Mouse (Mus musculus) frontal cortex, postnatal 36 days (tissue): ENCODE measurements around the gene Npr1.

ENCODE experiments used
- DNase-seq, 2 experiments: peaks; one replicate each; pipeline ENCODE4 v3.0.0; 2022; ENCODE audit warnings: low spot score in 2 of 2

Gene Npr1

DNA sequence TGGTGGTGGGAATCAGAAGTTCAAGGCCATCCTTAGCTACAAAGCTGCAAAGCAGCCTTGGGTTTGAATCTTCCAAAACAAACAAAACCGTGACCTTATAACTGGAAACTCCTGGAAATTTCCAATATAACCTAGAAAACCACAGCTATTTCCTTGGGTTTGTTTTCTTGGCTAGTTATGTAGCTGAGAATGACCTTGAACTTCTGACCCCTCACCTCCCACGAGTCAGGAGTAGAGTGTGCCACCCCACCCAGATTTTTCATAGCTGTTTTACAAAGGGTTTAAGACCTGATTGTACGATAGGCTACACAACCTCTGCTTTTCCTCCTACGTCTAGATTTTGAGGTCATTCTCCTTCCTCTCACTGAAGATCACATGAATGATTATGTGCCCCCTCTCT, 28.5 kb downstream of the Npr1 start:
- DNase-seq, result no peak

- DNase-seq, result no peak
Measured at GRCm38 (mm10) chr3:90434073-90434730, 31.5 kb downstream of the Npr1 start.

DNA sequence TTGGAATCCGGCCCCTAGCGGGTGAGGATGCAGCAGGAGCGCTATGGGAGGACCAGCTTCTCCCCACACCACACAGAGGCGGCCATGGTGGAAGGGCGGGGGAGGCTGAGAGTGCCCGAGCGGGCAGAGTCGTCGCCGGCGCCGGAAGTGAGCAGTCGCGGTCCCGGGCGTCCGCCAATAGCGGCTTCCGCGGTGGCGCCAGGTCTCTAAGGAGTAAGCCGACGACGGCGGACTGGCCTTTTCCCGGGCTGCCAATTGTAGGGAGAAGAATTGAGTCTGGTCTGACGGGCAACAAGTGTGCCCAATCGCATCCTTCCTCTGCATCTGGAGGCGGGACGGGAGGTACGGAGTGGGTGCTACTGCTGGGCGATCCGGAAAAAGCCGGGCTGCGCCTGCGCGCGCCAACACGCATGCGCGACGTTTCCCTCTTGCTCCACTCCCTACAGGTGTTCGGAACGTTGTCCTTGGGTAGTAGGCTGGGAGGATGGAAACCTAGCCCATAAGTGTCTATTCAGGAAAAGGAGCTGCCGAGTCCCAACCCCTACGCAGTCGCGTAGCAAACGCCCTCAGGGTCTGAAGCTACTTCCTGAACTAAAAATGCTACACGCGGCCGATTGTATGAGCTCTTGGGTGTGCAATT, 32.2 kb downstream of the Npr1 start, which contains the start of gene Ints3:
Gene Ints3 (minus strand): TSS at position 242 of the 640 bp plus-strand sequence.
- peak; percentile 100 for DNase-seq

- peak; percentile 49 to 70 for DNase-seq
Measured at GRCm38 (mm10) chr3:90432811-90433219, 32.9 kb downstream of the Npr1 start.

DNA sequence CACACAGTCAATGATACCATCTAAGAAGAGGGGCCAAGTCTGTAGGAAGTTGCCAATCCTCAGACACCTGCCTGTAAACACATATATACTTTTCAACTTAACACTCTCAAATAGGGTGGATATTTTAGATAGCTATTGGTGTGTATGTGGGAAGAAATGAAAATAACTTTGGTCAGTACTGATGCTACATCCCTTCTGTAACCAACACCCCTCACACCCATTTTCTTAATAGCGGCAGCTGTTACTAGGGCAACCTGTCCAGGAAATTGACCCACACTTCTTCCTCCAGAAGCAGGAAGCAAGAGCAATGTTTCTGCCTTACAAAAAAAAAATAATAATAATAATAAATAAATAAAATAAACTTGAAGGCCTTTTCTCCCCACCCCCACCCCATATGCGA, 33.3 kb downstream of the Npr1 start:
- no peak for DNase-seq

GRCm38 (mm10) chr3:90429576-90429975, 36.1 kb downstream of the Npr1 start:
- DNase-seq, result no peak

GRCm38 (mm10) chr3:90428186-90428585, 37.5 kb downstream of the Npr1 start:
- no peak for DNase-seq

DNA sequence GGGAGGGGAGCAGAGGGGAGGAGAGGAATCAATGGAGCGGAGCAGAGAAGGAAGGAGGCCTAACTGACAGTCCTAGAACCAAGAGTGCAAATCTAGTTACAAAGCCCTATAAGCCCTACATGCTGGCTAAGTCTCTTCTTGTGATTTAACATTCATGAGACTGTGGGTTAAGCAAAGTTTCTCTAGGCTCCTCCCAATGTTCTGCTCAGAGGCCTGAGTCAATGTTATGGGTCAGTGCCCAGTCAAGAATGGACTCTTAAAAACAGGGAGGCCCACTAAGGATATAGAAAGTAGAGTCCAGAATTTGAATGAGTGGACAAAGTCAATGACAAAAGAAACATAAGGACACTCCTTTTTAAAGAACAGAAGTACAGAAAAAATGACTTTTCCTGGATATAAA, 38.1 kb downstream of the Npr1 start:
- DNase-seq, result no peak

DNA sequence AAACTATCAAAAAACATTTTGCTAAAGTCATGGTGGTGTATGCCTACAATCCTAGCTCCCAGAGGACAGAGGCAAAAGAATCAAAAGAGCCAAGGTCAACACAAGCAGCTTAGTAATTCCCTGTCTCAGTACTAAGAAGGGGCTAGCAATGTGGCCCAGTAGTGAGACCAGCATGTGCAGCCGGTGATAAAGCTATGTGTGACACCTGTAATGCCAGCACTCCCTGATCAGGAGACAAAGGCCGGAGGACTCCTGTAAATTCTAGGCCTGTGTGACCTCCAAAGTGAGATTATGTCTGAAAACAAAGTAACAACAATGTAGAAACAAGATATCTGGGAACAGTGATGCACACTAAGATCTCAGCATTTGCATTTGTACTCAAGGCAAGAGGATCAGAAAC, 40.2 kb downstream of the Npr1 start:
- DNase-seq, result no peak

GRCm38 (mm10) chr3:90423549-90423948, 42.1 kb downstream of the Npr1 start:
- DNase-seq, result no peak

GRCm38 (mm10) chr3:90420696-90421095, 45.0 kb downstream of the Npr1 start:
- no peak for DNase-seq

GRCm38 (mm10) chr3:90413011-90413396, 52.7 kb downstream of the Npr1 start:
- no peak for DNase-seq

DNA sequence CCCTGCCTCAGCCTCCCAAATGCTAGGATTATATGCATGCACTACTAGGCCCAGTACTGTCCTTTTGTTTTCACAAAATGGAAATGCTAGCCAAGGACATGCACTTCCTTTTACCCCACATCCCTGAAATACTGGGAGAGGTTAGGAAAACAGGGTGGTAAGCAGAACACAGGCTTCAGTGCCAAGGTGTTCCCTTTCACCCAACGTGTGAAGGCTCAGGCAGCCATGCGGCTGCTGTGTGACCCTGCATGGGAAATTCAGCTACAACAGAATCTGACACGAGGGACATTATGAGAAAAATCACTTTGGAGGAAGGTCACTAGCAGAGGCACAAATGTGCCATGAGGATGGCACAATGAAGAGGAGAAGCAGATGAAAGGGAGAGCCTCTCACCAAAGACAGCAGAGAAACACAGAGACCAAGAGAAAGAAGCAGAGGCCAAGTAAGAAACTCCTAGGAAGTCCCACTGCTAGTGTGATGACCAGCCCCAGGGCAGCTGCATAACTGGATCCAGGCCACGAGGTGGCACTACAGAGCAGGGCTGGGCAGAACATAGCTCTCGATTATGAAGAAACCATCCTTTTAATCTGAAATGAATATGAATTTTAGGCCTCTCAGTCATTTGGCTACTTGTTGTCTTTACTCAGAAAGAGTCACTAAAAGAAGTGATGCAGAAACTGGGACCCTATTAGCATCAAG, 53.2 kb downstream of the Npr1 start:
- peak; percentile 62 to 74 for DNase-seq

GRCm38 (mm10) chr3:90408721-90409120, 56.9 kb downstream of the Npr1 start:
- DNase-seq, result no peak

- DNase-seq, result no peak
Measured at GRCm38 (mm10) chr3:90406414-90406813, 59.3 kb downstream of the Npr1 start.

DNA sequence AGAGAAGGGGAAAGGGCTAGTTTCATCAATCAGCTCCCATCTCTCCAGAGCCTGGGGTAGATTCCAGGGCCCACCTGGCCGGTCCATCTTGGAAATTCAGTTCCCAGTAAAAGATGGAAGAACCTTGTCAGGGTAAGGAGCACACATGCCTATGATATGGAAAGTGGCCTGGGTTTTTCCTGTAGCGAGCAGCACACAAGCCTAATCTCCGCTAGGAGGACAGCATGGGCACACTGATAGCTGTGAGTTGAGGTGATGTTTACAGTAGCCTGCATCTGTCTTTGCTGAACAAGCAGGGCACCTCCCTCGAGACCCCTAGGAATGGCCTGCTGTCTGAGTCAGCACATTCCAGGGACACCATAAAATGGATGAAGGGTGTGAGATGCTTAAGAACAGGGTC, 61.1 kb downstream of the Npr1 start:
- no peak for DNase-seq

GRCm38 (mm10) chr3:90404121-90404520, 61.5 kb downstream of the Npr1 start:
- DNase-seq, result no peak

DNA sequence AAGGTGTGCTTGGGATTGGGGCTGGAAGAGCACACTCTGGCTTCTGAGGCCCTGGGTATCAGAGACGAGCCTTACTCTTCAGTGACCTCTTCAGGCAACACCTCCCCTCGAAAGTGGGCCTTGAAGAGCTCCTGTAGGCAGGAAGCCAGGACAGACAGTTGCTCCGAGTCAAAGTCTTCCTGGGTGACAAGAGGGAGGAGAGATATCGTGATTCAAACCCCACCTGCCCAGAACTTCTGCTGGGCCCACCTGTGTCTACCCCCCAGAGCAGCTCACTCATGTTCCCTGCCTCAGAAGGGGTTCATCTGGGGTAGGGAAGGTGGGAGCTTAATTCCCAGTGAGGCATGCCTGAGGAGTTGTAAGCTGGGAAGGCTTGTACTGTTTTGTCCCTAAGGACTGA, 64.7 kb downstream of the Npr1 start:
- no peak for DNase-seq
